Mouse (Mus musculus): Measurements from ENCODE around the gene Hao1.

The Hao1 gene

DNA sequence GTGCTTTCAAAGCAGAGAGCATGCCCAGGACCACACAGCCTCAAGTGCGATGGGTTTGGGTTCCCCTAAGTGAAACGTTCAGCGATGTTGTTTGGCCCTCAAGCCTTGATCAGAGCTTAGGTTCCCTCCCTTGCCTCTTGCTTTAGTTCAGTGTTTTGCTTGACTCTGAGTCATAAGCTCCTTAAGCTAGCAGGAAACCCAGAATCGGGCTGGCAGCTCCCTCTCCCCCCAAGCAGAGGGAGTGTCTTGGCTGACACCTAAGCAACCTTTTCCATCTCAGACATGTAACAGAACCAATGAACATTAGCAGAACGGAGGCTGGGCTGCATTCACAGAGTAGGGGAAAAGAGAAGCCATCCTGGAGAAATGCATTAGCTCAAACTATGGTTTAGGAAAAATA, 93.3 kb downstream of the Hao1 start:
- peak; percentile 12 for DNase-seq

DNA sequence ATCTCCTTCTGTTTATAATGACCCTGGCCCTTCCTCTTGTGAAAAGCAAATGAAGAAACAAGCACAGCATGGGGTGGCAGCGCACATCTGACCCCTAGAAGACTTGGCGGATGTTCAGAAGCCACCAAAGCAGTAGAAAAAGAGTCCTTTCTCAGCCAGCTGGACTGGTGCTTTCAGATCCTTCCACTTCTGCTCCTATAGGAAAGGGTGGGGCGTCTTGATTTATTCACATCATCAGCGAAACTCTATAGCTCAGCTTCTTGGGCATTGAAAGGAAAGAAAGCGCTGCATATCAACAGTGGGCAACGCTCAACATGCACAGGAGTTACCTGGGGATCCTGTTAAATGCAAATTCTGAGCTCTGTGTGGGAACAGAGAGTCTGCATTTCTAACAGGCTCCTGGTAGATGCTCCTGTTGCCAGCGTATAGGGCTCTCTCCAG, 98.1 kb downstream of the Hao1 start:
- DNase-seq, result peak; percentile 24

DNA sequence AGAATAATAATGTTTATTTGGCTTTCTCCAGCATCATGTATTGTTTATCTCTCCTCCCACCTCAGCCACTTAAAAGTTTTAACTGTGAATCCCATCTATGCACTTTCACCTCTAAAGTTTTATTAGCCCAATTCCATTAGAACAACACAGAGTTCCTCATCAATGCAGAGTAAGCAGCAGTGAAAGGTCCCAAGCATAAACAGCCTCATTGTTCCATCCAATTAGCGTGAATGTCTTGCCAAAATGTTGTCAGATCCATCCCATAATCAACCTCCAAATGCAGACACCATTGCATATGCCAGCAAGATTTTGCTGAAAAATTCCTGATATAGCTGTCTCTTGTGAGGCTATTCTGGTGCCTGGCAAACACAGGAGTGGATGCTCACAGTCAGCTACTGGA, 101.4 kb downstream of the Hao1 start:
- DNase-seq, result no peak

DNA sequence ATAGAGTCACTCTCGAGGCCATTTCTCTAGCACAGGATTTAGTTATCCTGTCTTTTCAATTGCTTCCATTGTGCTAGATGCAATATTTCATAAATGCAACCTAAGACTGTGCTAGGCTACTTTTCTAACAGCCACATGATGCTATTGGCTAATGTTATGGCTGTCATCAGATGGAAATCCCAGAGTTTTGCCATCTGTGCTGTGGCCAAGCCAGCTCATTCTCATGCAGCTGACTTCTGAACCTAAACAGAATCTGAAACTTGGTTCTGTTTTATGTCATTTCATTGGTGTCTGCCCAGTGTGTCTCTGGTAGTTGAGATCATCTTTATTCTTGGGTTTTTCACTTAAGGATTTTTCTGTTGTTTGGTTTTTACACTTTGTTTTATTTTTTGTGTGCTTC, 103.2 kb downstream of the Hao1 start:
- no peak for DNase-seq
